Mouse (Mus musculus): ENCODE data around the gene Gm10436. TPM values are rescaled to one million over a fixed set of nuclear protein-coding genes. Genes with fewer than 3 reads are reported as not detected.

Gm10436 gene
- polyA plus RNA-seq (2015; fragmentation: Nextera tagmentation; extraction: Ambion mirVana): not detected in 2 replicates

GRCm38 (mm10) chr12:88182008-88182407 lies at the start of gene Gm10436:
TSS of gene Gm10436 (minus strand) at chr12:88182108.

Other genes starting within 250 kb of the Gm10436 start
- not detected in 2 replicates for gene Gm2042, start 228.0 kb downstream of the Gm10436 start, polyA plus RNA-seq (2015; fragmentation: Nextera tagmentation; extraction: Ambion mirVana)
- gene Gm2075, start 170.3 kb downstream of the Gm10436 start, polyA plus RNA-seq (2015; fragmentation: Nextera tagmentation; extraction: Ambion mirVana): not detected in 2 replicates
- not detected in 2 replicates for gene Gm6803, start 163.3 kb downstream of the Gm10436 start, polyA plus RNA-seq (2015; fragmentation: Nextera tagmentation; extraction: Ambion mirVana)
- gene Gm2056, start 155.1 kb downstream of the Gm10436 start, polyA plus RNA-seq (2015; fragmentation: Nextera tagmentation; extraction: Ambion mirVana): not detected in 2 replicates
- gene Gm16368, start 98.4 kb downstream of the Gm10436 start, polyA plus RNA-seq (2015; fragmentation: Nextera tagmentation; extraction: Ambion mirVana): not detected in 2 replicates
- not detected in 2 replicates for gene Gm8332, start 68.0 kb upstream of the Gm10436 start, polyA plus RNA-seq (2015; fragmentation: Nextera tagmentation; extraction: Ambion mirVana)
- gene Gm5662, start 92.4 kb upstream of the Gm10436 start, polyA plus RNA-seq (2015; fragmentation: Nextera tagmentation; extraction: Ambion mirVana): not detected in 2 replicates
- gene Gm5039, start 141.9 kb upstream of the Gm10436 start, polyA plus RNA-seq (2015; fragmentation: Nextera tagmentation; extraction: Ambion mirVana): not detected in 2 replicates
- gene Adck1, start 178.4 kb upstream of the Gm10436 start, polyA plus RNA-seq (2015; fragmentation: Nextera tagmentation; extraction: Ambion mirVana): 35.5 and 36.6 TPM in 2 replicates